Mouse (Mus musculus) ovary, adult 18-20 months (tissue): Measurements from ENCODE around the gene Met.

Experiments
- DNase-seq: peaks from one replicate; pipeline ENCODE4 v3.0.0; 2022; ENCODE audit warnings: low spot score, mixed read lengths

The Met gene

DNA sequence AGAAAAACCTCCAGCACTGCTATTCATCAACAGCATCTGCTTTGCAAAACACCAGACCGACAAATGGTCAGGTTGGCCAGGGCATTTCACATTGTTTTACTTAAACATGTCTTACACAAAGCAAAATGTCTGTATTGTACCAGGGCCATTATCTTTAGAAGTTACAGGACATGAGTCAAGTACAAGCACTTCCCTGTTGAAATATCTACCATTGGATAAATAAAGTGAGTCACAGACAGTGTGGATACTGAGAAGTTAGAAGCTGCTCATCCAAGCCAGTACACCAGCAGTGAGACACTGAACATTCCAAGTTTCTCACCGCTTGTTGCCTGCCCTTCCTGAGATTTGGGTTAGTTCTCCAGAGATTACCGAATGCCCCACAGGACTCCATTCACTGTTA, 86.0 kb downstream of the Met start:
- DNase-seq, result no peak

DNA sequence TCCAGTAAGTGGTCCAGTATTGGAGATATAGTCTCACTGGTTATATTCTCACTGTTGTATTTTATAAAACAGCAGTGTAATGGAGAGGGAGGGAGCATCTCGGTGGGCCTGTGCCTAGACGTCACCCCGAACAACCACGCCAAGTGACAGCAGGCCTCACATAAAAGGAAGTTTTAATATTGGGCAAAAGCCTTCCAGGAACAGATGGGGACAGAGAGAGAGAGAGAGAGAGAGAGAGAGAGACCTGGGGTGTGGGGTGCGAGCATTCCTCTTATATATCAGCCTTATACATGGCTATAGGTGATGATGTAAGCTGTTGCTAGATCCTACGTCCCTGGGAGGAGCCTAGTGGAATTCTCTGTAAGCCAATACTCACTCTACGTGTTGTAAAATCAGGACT, 90.7 kb downstream of the Met start:
- no peak for DNase-seq

DNA sequence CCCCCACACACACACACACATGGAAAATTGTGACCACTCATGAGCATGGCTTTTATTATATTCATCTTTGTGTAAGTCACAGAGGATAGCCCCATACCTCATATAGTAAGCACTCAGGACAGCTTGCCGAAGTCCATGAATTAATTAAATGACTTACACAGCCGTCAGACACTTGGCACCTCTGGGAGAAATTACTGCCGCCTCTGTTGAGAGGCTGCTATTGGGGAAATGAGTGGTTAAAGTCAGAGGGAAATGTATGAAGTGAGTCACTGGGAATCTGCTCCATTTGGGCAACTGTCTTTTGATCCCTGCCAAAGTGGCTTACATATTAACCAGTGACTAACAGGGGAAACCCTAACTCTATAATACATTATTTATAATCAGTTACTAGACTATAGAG, 91.2 kb downstream of the Met start:
- DNase-seq, result no peak

DNA sequence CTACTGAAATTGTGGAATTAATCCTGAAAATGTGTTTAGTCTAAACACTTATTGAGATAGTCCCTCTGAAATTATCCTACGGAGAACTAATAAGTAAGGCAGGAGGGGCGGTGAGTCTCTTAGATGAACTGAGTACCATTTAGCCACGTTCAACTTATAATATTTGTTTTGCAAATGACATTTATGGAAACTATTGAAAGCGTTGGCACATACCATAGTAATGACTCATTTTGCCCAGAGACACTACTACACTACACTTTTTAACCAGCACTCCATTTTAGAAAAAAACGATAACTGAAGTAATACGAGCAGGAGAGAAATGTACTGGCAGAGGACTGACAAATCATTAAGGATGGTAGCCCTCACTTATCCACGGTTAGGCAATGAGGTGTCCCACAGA, 92.1 kb downstream of the Met start:
- DNase-seq, result no peak

DNA sequence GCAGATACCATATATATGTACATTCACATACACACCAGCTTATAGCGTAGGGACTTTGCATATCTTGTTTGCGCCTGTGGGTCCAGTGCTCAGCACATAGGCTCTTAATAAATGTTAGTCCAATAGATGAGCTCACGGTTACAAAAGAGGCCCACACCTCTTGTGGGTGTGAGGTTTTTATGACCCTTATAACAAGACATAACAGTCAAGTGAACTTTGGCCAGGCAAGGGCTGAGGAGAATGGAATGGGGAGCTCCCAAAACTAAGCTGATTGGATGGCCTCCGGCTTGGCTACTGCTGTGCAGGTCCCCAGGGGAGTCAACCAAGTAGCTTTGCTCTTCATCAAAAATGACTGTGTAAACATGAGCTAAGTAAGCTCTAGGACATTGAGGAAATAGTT, 96.1 kb downstream of the Met start:
- DNase-seq, result no peak

DNA sequence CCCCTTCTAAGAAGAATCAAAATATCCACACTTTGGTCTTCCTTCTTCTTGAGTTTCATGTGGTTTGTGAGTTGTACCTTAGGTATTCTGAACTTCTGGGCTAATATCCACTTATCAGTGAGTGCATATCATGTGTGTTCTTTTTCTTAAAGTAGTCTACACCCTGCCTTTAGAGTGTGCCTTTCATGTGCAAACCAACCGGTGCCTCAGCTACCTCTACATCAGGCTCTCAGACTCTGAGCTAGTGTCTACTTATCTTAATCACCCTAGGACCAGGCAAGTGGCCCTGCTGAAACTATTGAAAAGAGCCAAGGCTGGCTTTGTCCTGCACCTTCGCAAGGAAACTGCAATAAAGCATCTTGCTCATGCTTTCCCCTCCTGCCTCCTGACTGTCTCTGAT, 97.7 kb downstream of the Met start:
- no peak for DNase-seq

DNA sequence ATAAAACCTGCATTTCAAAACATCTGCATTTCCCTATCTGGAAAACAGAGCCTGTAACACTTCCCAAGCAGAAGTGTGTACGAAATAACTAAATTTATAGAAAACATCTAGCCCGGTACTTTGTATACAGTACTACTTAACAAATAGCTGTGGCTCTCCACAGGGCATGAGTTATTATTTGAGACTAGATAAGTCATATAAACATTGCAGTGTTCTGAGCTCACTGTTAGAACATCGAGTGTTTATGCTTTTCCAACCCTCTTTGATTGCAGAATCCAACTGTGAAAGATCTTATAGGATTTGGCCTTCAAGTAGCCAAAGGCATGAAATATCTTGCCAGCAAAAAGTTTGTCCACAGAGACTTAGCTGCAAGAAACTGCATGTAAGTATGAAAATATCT, 98.3 kb downstream of the Met start:
- DNase-seq, result no peak

DNA sequence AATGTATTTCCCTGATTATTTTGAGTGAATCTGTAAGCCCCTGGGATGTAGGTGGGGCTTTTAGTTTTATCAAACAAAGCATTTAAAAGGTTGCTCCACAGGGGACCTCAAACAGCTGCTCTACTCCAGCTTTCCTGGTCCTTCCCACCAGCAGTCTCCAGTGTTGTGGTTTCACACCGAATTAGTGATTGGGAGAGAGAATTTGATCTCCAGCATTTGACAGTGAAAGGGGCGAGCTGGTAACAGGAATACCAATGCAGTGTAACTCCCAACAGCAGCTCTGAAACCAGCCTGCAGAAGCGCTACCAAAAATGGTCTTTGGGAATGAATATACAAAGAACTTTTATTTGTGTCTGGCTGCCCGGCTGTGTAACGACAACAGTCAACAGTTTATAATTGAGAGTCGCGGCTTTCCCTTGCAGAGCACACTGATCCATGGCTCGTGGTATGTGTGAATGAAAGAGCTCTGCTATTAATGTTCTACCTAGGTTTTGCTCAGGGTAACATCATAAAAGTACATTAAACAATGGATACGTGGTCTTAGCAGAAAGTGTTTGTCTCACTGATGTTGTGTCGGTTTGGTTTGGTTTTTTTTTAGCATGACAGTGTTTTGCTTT, 99.0 kb downstream of the Met start:
- DNase-seq, result no peak

DNA sequence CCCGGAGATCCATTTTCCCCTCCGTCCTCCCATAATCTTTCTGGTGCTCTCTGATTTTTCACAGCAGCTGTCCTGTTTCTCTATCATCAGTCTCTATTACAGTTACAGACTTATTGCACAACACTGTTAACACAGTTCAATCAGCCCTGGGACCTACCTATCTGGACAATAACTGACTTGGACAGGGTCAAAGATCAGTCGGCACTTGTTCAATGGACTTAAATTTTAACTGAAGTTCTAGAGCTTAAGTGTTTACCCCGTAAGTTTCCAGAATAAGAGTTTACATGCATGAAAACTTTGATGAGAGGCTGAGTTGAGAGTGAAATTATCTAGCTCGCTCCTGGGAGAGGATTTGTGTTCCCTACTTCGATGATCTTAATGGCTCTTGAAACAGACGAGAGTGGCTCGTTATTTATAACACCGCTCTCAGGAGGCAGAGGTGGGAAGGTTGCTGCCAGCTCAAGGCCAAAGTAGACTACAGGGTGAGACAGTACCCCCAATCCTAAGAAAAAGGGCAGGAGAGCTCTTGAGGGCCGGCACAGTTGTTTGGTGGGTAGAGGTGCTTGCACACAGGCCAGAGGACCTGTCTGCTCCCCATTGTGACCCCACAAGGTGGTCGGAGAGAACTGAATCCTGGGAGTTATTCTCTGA, 105.2 kb downstream of the Met start:
- no peak for DNase-seq

DNA sequence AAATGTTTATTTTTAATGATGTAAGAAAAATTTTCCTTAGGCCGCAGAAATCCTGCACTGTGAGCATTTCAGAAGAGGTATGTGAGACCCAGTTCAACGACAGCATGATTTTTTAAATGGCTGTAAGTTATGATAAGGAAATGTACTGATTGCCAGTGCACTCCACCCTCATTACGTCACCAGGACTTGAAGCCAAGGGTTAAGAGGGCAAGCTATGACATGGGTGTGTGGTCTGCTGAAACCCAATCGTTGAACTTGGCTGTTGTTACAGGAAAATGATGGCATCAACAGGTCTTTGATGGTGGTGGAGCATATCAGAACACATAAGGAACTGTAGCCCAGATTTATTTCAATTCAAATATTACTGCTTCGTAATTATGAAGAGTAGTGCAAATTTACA, 109.6 kb downstream of the Met start:
- DNase-seq, result no peak

DNA sequence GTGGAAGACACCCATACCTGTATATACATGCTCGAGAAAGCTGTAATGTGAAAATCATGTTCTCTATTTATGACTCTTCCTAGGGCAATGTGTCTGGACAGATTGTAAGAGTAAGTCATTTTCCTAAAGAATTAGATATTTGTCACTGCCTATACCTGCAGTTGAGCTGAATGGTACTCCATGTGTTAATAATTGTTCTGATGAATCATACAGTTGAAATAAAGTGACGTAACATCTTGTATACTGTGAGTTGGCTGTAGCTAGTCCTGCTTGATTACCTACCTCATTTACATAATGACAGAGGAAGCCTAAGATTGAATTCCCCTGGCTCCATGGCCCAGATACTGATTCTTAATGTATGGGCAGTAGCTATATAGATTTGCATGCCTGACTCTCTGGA, 110.1 kb downstream of the Met start:
- DNase-seq, result no peak

DNA sequence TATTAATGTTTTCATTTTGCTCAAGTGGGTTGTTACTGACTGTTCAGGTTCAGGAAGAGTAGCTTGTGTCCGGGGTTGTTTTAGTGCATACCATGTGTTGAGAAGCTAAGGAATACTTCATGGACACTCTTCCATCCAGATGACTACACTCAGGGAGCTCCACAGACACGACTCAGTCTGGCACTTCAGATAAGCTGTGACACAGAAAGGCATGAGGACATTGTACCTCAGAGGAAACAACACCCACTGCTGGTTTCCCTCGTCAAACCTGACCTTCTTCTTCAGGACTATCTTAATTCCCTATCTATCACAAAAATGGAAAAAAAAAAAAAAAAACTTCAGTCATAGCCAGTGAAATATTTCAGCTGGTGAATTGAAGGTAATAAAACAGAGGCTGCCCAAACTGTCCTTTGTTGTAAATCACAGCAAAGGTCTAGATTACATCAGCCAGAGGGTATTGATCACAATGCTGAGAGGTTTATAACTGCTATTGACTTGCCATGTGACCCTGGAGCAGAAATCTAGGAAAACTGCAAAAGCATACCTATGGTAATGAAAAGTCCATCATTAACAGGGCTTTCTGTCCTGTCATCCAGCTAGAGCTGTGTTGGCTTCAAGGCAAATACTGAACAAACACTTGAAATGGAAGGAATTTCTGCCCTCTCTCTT, 114.6 kb downstream of the Met start:
- DNase-seq, result no peak

DNA sequence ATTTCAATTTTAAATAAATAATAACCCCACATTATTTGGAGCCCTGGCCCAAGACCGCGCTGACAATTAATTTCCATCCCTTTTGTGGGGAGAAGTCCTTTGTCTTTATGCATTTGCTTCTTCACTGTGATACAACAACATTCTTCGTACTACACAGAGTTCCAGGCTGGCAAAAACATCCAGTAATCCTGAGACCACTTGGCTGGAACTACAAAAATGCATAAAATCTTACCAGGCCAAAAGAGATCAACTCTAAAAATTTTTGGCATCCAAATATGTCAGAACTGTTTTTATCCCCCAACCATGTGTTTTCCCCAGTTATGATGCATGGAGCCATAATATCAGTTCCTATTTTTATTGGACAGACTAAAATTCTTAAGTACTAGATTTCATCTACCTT, 116.7 kb downstream of the Met start:
- DNase-seq, result no peak

DNA sequence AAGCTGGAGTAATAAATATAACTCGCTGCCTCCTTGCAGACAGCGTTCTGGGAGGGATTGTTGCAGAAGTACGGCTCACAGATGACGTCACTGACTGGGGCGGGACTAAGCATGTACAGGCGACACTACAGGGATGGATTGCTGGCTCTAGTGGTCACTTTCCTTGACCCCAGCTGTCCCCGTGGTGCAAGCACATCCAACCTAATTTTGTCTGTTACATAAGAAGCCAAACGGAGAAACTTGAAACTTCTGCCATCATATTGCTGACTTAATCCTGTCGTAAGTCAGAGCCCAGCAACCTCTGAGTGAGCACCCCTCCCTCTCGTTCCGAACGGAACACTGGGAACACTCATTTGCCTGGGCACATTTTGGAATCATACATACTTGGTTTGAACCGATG, 120.4 kb downstream of the Met start:
- DNase-seq, result peak; percentile 33

DNA sequence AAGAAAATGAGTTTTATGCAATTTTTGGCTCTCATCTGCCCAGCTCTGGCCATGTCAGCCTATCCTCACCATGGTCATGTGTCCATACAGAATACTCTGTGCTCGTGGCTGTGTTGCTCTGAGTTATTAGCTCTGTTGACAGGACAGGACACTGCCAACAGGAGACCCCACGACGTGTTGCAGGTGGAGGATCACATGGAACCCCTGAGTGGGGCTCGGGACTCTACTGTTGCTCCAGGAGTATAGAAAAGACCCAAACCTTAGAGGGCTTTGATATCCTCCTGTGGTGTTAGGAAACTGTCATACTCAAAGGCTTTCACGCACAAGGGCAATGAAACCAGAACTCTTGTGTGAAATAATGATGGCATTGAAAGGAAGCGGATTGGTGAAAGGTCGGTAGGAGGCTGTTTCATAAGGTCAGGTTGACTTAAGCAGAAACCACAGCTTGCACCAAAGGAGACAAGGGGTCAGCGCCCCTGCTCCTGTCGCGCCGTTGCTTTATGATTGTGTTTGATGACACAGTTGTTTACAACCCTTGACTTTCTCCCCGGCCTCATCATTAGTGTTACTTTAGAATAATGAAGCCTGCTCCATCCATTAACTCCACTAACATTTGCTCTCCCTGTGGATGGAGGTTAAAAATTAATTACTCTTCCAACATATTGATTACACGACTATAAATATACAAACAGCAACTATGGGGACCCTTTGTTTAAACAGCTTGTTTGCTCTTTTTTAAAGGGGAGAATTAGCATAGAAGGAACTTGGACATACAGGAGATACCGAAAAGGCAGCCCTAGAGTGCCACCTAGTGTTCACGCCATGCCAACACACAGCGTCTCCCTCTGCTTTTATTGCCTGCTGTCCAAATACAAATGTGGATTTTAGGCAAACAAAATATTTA, 125.7 kb downstream of the Met start:
- DNase-seq, result peak; percentile 37

DNA sequence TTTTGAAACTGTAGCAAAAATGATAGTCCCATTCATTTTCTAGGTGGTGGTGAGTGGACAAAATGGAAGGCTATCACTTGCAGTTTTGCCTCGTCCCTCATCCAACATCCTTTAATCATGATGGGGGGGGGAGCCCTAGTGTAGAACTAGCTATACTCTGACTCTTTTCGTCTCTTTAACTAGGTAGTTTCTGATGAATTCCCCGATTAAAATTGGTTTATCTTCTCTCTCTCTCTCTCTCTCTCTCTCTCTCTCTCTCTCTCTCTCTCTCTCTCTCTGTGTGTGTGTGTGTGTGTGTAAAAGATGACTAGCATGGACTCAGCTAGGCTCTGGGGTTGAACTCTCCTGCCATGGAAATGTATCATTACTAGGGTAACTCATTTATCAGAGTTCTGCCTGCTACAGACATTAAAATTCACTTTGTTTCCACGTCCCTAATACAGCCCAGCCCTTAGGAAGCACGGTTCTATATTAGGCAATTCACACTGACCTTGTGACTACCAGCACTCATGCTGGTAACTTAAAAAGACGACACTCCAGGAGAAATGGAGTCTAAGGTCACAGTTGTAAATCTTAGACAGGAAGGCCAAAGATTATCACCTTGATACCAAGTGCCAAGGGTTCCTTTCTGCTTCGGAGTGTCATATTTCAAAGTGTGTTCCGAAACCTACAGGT, 126.5 kb downstream of the Met start:
- no peak for DNase-seq

DNA sequence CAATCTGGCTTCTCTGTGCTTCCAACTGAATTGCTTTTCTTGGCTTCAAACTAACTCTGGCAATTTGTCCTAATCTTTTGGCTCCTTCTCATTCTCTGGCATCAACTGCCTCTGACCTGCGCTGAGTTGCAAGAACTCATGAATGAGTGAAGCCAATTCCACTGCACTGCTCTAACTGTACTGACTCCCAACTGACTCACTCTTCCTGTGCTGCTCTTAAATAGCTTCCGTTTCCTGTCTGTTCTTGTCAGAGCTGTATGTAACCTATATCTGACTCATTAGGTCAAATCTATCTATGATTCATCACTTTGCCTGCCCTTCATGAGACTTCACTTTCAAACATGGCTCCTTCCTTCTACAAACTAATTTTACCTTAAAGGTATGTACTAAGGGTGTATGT, 130.4 kb downstream of the Met start:
- no peak for DNase-seq

DNA sequence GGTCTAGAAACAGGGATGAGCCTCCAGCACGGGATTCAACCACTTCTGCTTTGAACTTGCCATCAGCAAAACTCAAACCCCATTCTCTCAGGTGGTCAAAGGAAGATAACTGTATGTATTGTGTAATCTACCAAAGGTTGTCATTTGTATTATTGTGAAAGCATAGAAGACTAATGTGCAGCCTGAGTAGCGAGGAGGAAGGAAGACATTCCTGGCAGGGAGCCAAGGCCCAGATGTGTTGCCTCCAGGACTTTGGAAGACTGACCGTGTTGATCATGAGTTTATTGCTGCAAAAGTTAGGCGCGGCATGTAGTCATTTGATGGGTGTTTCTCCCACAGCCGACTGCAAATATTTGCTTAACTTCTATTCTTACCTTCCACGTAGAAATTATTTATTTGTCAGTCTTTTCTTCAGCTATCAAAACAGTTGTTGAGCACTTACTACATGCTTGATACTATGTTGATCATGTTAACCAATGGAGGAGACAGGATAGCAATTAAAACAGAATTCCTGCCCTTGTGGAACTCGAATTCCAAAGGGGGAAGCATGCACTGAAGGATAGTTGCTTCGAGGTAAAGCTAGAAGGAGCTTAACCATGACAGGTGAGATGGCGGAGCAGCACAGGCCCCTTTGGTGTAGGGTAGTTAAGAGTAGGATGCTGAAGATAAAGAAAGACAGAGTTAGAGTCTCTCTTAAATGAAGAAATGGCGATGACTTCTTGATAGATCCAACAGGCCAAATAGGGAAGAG, 132.3 kb downstream of the Met start:
- DNase-seq, result no peak

DNA sequence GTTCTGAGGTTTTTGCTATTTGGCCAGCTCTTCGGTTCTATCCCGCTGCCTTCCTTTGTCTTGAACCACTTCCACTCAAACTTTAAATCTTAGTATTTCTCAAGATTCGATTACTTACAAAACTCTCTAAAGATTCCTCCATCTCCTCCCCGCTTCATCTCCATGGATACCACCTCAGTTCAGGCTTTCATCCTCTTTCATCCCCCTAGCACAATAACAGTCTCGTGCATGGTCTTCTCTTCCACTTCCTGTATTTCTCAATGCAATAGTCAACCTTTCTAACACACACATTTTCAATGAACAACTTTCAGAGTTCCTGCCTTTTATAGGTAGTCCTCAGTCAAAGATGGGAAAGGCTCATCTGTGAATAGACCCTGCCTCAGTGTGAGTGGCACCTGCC, 135.8 kb downstream of the Met start:
- no peak for DNase-seq

DNA sequence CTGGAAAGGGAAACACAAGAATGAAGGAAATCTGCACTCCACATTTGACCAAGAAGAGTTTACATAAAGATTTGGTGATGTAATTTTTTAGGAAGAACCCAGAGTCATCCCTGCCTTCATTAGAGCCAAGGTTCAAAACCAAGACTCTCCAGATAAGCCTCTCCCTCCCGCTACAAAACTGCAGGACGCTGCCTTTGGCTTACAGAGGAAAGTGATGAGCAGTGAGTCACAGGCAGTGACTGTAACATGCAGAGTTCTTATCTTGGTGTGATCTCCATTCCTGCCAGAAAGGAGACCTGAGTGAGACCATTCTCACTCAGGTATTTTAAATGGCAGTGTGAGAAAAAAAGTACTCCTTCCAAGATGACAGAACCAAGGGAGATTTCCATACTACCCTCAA, 137.9 kb downstream of the Met start:
- no peak for DNase-seq

DNA sequence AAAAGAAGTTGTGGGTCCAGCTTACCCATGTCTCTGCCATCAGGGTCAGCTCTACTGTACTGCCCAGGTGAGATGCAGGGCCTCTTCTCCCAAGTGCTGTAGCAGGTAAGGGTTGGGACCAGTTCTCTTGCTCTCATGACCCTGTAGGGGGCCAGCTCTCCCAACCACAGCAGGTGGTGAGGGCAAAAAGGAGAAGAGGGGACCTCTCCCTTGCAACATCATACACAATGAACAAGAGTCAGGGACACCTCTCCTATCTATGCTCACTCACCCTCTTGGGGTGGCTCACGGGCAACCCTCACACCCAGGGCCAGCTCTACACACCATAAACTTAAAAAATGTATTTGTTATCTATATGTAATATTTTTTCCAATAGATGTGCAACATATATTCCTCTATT, 143.3 kb downstream of the Met start:
- no peak for DNase-seq
